Mouse (Mus musculus): ENCODE measurements at regions not wholly inside any gene's neighbourhood (a gene's known extent, or its start where the extent isn't known, plus 50 kb on each side); places are given as distances from the start of the nearest gene placed in this dataset.

DNA sequence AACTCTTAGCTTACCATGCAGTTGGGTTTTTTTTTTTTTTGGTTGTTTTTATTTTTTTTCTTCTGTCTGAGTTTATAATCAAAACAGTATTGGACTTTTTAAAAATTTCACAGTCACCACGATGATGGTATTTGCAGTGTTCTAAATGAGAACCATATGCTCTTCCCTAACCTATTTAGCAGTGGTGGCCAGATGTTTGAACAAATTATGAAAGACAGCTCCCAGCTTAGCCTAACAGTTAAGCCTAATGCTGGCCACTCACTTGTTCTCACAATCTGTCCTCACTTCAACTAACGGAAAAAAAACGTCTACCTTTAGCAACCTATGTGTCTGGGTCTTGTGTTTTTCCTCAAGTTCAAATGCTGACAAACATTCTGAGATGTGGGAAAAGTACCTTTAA lies 234.8 kb downstream of the 1700129C05Rik start:
- H3K27ac ChIP-seq, result no peak overlapping the region
- no peaks in the 10 kb centered on the region for H3K4me1 ChIP-seq (ENCODE audit: insufficient read depth, low read length)
- no peak for DNase-seq (ENCODE audit: low spot score)
- no peaks in the 10 kb centered on the region for H3K9me3 ChIP-seq (ENCODE audit: low read length)
- H3K4me3 ChIP-seq (ENCODE audit: low read length), result no peak overlapping the region
- 72% methylated on average over 3 of the region's 3 CpGs for WGBS
- no peak overlapping the region for H3K9ac ChIP-seq (replicated peaks; ENCODE audit: low read length)
- H3K4me2 ChIP-seq (ENCODE audit: low read depth, low read length), result no peak overlapping the region
- no peaks in the 10 kb centered on the region for H3K36me3 ChIP-seq (ENCODE audit: insufficient read depth, low read length)
- no peak for ATAC-seq
- H3K27me3 ChIP-seq (ENCODE audit: insufficient read depth, low read length), result no peaks in the 10 kb centered on the region
- no peak for TF ChIP-seq CTCF (IDR thresholded peaks at IDR 0.05; ENCODE audit: low read depth)

DNA sequence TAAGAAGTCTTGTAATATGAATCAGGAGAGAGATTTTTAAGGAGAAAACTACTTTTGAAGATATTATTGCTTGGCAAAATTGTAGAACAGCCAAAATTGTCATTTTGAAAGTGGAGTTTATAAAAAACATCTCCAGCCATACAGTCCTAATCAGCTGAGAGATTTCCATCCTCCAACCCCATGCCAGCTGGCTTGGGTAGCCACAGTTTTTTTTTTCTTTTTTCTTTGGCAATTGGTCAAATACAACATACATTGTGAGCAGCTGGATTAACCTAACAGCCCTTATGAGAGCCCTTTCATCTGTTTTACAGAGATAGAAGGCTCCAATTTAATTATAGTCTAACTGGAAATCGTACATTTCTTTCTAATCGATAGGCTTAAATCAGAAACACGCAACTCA lies 235.3 kb downstream of the 1700129C05Rik start:
- no peak overlapping the region for H3K9ac ChIP-seq (replicated peaks; ENCODE audit: low read length)
- no peak overlapping the region for H3K4me2 ChIP-seq (ENCODE audit: low read depth, low read length)
- no peaks in the 10 kb centered on the region for H3K4me1 ChIP-seq (ENCODE audit: insufficient read depth, low read length)
- no peak for TF ChIP-seq CTCF (IDR thresholded peaks at IDR 0.05; ENCODE audit: low read depth)
- no peaks in the 10 kb centered on the region for H3K36me3 ChIP-seq (ENCODE audit: insufficient read depth, low read length)
- no peak overlapping the region for H3K27ac ChIP-seq
- ATAC-seq (no peak), DNase-seq (ENCODE audit: low spot score) (peak; percentile 14)
- no peaks in the 10 kb centered on the region for H3K9me3 ChIP-seq (ENCODE audit: low read length)
- 69% methylated on average over 3 of the region's 3 CpGs for WGBS
- H3K4me3 ChIP-seq (ENCODE audit: low read length), result no peak overlapping the region
- no peaks in the 10 kb centered on the region for H3K27me3 ChIP-seq (ENCODE audit: insufficient read depth, low read length)

DNA sequence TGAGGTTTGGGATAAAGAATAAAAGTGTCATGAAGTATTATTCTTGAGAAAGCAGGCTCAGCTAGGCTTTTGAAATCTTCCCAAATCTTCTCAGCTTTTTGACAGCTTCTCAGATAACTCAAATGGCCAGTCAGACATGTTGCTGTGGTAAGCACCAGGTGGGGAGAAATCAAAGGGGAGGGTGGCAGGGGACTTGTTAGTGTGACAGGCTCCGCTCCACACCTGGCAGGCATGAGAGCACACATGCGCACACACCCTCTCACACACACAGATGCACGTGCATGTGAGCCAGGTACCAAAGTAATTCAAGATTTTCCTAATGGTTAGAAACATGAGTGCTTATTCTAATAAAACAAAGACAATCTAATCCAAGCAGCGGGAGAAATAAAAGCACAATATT lies 236.1 kb downstream of the 1700129C05Rik start:
- Histone ChIP-seq H3K4me1 (ENCODE audit: insufficient read depth, low read length) (no peaks in the 10 kb centered on the region), H3K4me3 (ENCODE audit: low read length) (no peak overlapping the region), H3K36me3 (ENCODE audit: insufficient read depth, low read length) (no peaks in the 10 kb centered on the region), H3K9ac (replicated peaks; ENCODE audit: low read length) (no peak overlapping the region), H3K27me3 (ENCODE audit: insufficient read depth, low read length) (no peaks in the 10 kb centered on the region), H3K4me2 (ENCODE audit: low read depth, low read length) (no peak overlapping the region), H3K27ac (no peak overlapping the region), H3K9me3 (ENCODE audit: low read length) (no peaks in the 10 kb centered on the region)
- WGBS, result 70% methylated on average over 4 of the region's 4 CpGs
- ATAC-seq (no peak), DNase-seq (ENCODE audit: low spot score) (no peak)
- no peak for TF ChIP-seq CTCF (IDR thresholded peaks at IDR 0.05; ENCODE audit: low read depth)

DNA sequence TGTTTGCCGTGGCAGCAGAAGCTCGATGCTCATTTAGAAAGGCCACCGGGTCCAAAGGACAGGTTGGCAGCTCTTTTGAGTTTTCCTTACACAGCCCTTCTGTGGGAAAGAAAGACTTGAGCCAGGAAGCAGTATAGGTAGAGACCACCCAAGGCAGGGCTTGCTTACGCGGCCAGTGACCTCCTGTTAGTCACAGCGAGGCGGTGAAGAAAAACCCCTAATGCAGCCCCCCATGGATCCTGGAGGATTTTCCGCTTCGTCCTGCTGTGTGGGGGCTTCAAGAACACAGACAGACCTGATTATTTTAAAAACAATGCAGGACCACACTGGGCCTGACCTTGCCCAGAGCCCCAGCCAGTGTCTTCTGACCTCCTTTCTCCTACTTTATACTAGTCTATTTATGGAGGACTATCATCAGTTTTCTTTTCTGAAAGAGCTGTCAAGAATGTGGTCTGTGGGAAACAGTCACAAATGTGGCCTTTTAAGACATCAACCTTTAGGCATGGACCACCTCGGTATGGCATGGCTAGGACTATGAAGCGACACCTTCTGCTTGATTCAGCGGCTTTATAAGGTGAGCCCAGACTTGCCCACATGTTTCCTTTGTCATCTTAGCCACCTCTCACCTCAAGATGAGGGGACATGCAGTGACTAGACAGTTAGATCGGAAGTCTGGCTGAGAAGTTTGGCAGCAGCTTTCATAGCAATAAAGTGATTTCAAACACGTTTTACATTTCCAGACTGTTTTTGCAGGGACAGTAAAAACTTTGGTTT lies 274.3 kb downstream of the 1700129C05Rik start:
- H3K4me2 ChIP-seq (ENCODE audit: low read depth, low read length), result peak overlapping the region; percentile 48
- H3K9me3 ChIP-seq (ENCODE audit: low read length), result no peaks in the 10 kb centered on the region
- H3K4me3 ChIP-seq (ENCODE audit: low read length), result 0 out of 2 replicates have a peak overlapping the region, but pooled peaks have one; percentile 0
- H3K9ac ChIP-seq (replicated peaks; ENCODE audit: low read length), result no peak overlapping the region
- DNase-seq (ENCODE audit: low spot score), result no peak
- TF ChIP-seq CTCF (IDR thresholded peaks at IDR 0.05; ENCODE audit: low read depth), result no peak
- H3K27me3 ChIP-seq (ENCODE audit: insufficient read depth, low read length), result no peaks in the 10 kb centered on the region
- H3K27ac ChIP-seq, result no peak overlapping the region
- 24% methylated on average over 14 of the region's 14 CpGs for WGBS
- H3K36me3 ChIP-seq (ENCODE audit: insufficient read depth, low read length), result no peaks in the 10 kb centered on the region
- no peak for ATAC-seq
- no peaks in the 10 kb centered on the region for H3K4me1 ChIP-seq (ENCODE audit: insufficient read depth, low read length)

DNA sequence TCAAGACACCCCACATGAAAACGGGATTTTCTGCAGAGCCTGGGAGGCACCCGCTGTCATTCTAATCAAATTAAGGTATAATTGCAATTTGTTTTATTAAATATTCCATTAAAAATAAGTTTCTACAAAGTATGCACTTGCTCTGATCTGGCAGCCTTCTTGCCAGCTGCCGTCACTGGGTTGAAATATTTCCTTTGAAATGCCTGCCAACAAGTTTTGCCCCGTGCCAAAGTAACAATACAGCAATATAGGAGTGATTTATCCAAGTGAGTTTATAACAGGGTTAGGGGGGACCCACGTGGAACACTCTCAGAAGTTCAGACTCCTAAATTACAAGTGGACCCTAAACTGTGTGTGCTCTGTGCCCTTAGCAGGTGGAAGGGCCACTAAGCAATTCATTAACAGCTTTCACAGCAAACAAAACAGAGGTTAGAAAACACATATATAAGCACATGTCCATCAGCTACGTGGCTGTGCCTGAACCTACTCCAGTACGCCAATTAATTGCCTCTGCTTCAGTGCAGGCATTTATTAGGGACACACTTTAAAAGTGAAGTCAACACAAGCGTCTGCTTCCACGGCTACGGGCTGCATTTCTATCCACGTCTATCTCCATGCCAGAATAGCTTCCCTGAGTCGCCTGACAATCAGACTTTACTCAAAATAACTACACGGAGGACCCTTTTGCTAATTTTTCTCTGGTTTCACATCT lies 275.1 kb downstream of the 1700129C05Rik start:
- no peak for TF ChIP-seq CTCF (IDR thresholded peaks at IDR 0.05; ENCODE audit: low read depth)
- no peaks in the 10 kb centered on the region for H3K27me3 ChIP-seq (ENCODE audit: insufficient read depth, low read length)
- peak overlapping the region; percentile 0; the same call in 1 of the 2 replicates for H3K4me3 ChIP-seq (ENCODE audit: low read length)
- H3K4me1 ChIP-seq (ENCODE audit: insufficient read depth, low read length), result no peaks in the 10 kb centered on the region
- no peak overlapping the region for H3K27ac ChIP-seq
- ATAC-seq, result no peak
- peak; percentile 31 for DNase-seq (ENCODE audit: low spot score)
- peak overlapping the region; percentile 48 for H3K4me2 ChIP-seq (ENCODE audit: low read depth, low read length)
- 13% methylated on average over 13 of the region's 13 CpGs for whole genome bisulfite sequencing
- no peaks in the 10 kb centered on the region for H3K36me3 ChIP-seq (ENCODE audit: insufficient read depth, low read length)
- H3K9me3 ChIP-seq (ENCODE audit: low read length), result no peaks in the 10 kb centered on the region
- H3K9ac ChIP-seq (replicated peaks; ENCODE audit: low read length), result no peak overlapping the region

DNA sequence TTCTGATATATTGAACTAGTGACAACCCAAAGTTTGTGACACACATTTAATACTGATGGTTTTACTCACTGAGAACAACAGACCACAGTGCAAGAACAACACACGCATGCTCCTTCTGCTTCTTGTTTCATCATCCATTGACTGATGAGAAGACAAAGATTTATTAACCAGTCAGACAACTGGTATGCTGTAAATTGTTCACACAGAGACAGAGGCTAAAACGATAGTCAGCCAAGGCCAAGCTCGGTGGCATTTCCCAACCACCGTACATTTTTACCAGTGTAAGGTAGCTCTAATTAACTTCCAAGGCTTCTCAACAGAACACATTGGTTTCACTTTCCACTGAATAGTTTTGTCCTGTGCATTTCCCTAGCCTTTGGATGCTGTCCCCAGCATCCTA lies 287.8 kb downstream of the 1700129C05Rik start:
- DNase-seq (ENCODE audit: low spot score), result no peak
- no peaks in the 10 kb centered on the region for H3K36me3 ChIP-seq (ENCODE audit: insufficient read depth, low read length)
- no peak for ATAC-seq
- H3K27me3 ChIP-seq (ENCODE audit: insufficient read depth, low read length), result no peaks in the 10 kb centered on the region
- TF ChIP-seq CTCF (IDR thresholded peaks at IDR 0.05; ENCODE audit: low read depth), result no peak
- H3K9me3 ChIP-seq (ENCODE audit: low read length), result no peaks in the 10 kb centered on the region
- no peak overlapping the region for H3K4me3 ChIP-seq (ENCODE audit: low read length)
- H3K27ac ChIP-seq, result no peak overlapping the region
- WGBS, result 93% methylated on average over 4 of the region's 4 CpGs
- H3K4me1 ChIP-seq (ENCODE audit: insufficient read depth, low read length), result no peaks in the 10 kb centered on the region
- H3K4me2 ChIP-seq (ENCODE audit: low read depth, low read length), result no peak overlapping the region
- no peak overlapping the region for H3K9ac ChIP-seq (replicated peaks; ENCODE audit: low read length)

DNA sequence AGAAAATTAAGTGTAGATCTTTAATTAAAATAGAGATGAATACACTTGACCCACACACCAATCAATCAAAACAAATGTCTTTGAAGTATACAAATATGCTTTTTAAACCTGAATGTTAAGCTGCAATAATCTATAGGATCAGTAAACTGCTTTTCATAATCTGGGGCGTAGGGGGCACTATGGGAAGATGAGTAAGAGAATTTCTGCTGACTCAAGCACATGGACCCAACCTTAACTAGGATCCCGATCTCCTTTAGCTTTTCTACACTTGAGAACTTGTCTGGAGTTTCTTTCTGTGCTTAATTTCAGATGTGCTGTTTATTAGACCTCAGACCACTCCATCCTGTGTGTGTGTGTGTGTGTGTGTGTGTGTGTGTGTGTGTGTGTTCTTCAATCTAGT lies 298.1 kb downstream of the 1700129C05Rik start:
- Histone ChIP-seq H3K4me1 (ENCODE audit: insufficient read depth, low read length) (no peaks in the 10 kb centered on the region), H3K9ac (replicated peaks; ENCODE audit: low read length) (no peak overlapping the region), H3K4me2 (ENCODE audit: low read depth, low read length) (no peak overlapping the region), H3K27ac (no peak overlapping the region), H3K9me3 (ENCODE audit: low read length) (no peaks in the 10 kb centered on the region), H3K4me3 (ENCODE audit: low read length) (no peak overlapping the region), H3K36me3 (ENCODE audit: insufficient read depth, low read length) (no peaks in the 10 kb centered on the region), H3K27me3 (ENCODE audit: insufficient read depth, low read length) (no peaks in the 10 kb centered on the region)
- ATAC-seq (no peak), DNase-seq (ENCODE audit: low spot score) (no peak)
- TF ChIP-seq CTCF (IDR thresholded peaks at IDR 0.05; ENCODE audit: low read depth), result no peak
- 90% methylated on average over 2 of the region's 2 CpGs for WGBS

Data from hindbrain, postnatal 0 days (tissue).